Mouse (Mus musculus) spleen, postnatal 14 days (tissue): ENCODE measurements around the gene Gm10112.

Experiments
- DNase-seq, 2 experiments: peaks; one replicate each; pipeline ENCODE4 v3.0.0; 2021 to 2022; ENCODE audit warnings: low spot score in 2 of 2

Gm10112 gene

DNA sequence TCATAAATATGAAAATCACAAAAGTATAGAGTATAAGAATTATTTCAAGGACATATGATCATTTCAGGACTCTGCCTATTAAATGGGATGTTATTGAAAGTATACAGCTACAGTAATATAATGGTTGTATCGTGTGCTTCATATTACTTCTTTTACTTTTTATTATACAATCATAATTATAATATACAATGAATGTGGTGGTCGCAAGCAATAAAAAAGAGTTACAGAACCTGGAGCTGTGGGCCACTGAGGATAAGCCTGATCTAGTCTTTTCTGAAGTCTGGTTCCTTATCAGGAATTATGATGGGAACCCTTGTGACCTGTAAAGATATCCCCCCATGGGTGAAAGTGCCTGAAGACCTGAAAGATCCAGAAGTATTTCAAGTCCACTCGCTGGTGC, at the start of gene Gm10112:
Gene Gm10112 (plus strand): TSS at position 301 of the 400 bp plus-strand sequence.
- no peak for DNase-seq

DNA sequence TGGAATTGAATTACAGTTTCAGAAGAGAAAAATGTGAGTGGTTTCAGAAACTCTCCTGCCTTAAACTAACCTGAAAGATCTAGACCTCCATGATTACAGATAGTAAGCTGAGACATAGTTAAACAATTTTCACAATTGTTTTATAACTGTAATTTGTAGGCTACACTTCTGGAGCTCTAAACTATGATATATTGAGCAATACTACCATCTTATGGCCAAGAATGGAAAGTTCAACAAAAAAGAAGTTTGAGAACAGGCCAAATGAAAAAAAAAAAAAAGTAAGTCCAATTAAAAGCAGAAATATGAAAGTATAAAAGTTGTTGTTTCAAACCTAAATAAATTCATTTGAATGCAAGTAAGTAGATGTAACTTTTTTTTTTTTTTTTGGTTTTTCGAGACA, 21.4 kb downstream of the Gm10112 start:
- DNase-seq: no peak

DNA sequence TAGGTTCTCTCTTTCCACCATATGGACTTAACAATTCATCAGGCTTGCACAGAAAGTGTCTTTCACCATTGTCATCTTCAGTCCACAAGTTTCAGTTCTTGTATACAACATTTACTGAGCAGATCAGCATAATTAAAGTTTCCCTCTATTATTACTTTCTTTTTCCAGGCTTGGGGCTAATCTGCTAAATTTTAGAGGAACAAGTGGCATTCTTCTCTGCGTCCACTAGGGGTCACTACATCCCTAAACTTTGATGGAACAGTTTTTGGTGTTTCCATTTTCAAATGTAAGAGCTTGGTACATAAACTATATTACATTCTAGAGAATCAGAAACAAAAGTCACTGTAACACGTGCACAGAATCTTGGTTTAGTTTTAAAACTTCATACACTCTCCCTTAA, 28.2 kb downstream of the Gm10112 start:
- DNase-seq: no peak

DNA sequence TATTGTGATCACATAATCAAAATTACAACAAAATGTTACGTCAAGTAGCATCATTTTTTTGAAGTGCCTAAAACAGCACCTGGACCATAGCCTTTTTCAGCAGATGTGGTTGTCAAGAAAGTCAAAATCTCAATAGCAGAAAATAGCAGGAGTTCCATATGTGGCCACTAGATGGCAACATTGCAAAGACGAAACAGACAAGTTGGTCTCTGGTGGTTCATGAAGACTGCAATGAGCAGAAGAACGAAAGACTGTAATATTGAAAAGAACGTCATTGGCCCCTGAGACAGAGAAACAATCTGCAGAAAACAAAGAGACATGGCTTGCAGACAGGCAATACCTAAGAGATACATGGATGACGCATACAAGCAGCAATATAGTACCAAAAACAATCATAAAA, 42.1 kb downstream of the Gm10112 start:
- DNase-seq: no peak
